Mouse (Mus musculus) lung, postnatal 36 days (tissue): Measurements from ENCODE around the gene Gabbr2.

Experiments
- DNase-seq: peaks from one replicate; pipeline ENCODE4 v3.0.0; 2022; ENCODE audit warnings: mixed read lengths

The Gabbr2 gene

DNA sequence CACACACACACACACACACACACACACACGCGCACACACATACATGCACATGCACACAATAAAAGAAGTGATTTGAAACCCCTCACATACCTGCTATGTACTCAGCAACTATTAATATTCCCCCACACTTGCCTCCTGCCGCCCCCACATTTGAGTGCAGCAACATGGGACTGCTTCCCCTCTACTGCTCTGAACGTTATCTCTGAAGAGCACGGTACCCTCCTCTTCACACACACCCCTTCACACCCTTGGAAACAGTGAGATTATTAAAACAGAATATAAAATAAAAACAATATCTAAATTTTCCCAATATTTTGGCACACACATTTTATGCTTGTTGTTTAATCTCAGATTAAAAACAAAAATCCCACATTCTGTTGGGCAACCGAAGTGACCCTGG lies 77.1 kb downstream of the Gabbr2 start:
- no peak for DNase-seq

DNA sequence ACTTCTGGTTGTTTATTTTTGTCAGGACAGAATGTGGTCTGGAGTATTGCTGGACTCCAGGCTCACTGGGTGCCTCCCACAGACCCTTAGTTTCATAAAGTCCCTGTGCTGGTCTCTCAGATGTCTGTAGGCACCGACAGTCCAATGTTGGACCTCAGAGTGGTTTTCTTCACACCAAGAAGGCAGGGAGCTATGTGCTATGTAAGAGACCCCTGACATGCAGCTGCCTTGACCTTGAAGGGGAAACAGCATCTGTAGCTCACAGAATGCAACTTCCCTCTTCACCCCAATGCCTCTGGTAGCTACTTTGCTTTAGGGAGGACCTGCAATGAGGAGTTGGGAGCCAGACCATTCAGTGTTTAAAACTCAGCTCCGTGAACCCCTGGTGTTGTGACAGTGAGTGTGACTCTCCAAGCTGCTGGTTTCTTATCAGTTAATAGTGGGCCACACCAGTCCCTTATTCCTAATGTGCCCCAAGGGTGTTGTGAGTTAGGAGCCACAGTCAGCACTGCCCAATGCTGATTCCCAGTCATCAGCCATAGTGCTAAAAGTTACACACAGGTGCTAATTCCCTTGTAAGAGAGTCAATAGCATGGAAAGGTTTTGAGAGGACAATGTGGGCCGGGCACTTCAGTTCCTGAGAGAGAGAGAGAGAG lies 85.5 kb downstream of the Gabbr2 start:
- DNase-seq = no peak

DNA sequence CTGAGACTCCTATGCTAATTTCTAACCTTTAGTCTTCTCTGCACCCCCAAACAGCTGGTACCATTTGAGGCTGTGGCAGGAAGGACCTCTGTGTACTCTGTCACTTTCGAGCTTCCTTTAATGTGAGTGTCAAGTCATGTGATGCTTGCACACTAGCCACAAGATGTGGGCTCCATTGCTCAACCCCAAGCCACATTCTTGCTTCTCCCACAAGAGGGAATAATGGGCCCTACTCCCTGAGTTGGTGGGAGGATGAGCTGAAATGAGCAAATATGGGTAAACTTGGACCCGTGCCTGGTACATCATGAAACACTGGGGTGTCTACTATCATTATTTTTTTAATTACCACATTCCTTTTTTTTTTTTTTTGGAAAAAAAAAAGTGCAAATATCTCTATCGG lies 86.5 kb downstream of the Gabbr2 start:
- peak; percentile 35 for DNase-seq

DNA sequence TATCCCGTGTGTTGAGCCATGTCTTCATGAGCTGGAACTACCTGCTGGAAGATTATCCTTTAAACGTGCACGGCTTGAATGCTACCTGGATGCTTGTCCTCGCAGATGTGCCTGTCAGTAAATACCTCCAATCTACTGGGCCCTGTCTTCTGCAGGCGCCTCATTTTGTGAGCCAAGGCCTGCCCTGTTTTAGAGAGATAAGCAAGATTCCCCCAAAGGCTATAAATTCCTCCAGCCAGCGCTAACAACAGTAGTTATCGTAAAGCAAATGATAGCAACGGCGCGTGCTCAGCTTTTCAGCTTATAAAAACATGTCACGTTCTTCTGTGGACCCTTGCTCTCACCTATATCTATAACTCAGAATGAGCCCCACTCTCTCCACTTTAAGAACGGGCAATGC lies 87.5 kb downstream of the Gabbr2 start:
- no peak for DNase-seq

DNA sequence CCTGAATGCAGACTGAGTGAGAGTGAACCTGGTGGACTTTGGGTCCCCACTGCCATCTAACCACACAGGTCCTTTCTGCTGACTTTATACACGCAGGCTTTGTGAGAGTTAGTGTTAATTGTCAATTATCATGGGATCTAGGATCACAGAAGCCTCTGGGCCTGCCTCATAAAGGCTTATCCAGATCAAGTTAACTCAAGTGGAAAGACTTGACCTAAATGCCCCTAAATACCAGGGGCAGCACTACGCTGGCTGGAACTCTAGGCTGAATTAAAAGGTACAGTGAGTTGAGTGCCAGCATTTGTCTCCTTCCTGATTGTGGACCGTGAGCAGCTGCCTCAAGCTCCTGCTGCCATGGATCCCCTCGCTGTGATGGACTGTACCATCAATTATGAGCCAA lies 93.1 kb downstream of the Gabbr2 start:
- DNase-seq = no peak

DNA sequence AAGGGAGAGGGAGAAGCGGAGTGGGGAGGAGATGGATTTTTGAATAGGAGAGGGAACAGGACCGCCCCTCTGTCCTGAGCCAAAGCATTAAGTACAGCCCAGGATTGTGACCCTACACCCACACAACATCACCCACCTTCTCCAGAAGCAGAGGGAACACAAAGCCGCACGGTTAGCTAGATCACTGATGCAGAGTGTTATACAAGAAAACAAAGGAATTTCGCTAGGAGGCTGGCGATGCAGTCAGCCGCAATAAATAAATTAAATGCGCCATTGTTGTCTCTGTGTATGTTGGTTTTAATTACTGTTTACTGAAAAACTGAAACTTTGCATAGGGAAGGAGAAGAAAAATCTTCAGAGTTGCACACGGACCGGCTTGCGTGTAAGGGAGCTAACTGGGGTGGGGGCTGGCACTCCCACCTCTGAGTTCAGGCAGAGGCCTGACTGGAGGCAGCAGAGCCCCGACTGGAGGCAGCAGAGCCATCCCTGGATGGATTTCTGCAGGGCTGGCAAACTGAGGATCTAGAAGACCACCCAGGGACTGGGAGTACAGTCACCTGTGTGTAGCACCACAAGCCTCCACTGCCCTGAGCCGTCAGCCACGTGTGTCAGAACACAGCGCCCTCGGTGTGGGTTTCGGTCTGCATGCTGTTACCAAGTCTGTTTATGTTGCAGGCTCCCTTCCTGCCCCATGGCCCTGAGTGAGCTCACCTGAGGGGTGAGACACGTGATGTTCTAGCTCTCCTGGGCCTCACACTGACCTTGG lies 93.9 kb downstream of the Gabbr2 start:
- no peak for DNase-seq

DNA sequence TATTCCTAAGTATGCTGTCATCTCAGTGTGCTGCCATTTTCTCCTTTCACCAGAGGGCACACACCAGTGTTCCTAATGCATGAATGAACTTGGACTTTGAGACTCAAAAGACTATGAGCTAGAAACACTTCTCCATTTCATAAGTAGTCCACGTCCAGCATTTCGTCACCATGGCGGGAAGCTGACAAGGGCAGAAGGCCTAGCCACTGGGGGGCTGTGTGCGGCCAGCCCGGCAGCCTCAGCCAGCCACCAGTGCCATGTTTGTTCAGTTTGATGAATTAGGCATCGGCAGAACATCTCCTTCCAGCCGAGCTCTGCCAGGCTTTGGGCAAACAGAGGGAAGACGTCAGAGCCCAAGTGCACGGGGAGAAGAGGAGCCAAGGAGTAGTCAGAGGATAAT lies 97.5 kb downstream of the Gabbr2 start:
- no peak for DNase-seq

DNA sequence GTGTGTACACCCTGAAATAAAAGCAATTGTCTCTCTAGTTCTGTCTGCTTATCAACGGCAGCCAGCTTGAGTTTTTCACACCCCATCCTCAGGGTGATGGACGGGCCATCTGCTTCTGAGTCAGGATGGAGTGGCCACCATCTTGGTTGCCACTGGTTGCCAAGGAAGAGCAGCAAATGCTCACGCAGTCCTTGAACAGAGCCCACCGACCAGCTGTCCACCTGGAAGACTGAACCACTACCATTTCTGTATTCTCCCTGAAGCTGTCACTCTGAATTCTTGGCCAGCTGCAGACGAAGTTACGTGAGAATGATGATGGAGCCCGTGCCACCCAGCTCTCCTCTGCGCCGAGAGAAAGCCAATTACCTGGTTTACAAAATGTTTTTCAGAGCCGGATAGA lies 102.5 kb downstream of the Gabbr2 start:
- DNase-seq = no peak

DNA sequence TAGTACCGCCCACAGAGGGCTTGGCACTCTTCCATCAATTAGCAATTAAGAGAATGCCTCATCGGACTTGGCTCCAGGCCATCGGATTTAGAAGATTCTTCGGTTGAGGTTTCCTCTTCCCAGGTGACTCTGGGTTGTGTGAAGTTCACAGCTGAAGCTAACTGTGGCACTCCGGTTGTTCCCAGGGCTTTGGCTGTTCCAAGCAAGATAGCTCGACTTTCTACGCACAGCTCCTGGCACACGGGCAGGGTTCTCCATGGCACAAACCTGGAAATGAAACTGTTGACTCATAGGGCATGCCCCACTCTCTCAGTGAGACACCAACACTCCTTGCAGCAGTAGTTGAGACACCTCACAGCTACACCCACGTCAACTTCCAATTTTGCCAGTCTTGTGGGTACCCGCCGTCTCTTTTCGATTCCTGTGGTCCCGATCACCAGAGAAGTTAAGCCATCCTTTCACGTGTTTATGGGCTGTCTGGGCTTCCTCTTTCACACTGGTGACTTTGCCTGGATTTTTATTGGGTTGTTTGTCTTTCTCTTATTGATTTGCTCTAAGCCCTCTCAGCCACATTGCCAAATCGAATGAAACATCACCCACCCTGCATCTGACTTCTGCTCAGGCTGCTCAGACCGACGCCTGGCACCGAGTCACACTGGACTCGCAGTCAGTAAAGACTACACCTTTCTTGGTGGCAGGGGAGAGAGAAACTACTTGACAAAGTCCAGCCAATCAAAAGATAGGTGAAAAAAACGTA lies 105.9 kb downstream of the Gabbr2 start:
- peak; percentile 65 for DNase-seq

DNA sequence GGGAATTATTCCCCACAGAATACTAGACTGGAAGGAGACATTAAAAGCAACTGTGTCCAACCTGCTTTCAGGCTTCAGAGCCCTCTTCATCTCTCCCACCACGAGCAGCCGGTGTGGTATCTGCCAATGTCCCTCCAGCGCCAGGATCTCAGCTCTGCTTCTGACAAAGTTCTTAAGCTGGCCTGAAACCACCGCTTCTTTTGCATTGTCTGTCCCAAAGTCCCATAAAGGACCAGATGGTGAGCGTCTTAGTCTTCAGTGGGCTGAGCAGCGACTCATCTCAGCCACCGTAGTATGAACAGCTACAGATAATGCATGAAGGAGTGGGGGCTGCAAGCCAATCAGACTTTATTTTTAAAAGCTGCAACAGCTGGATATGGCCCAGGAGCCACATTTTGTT lies 107.5 kb downstream of the Gabbr2 start:
- no peak for DNase-seq

DNA sequence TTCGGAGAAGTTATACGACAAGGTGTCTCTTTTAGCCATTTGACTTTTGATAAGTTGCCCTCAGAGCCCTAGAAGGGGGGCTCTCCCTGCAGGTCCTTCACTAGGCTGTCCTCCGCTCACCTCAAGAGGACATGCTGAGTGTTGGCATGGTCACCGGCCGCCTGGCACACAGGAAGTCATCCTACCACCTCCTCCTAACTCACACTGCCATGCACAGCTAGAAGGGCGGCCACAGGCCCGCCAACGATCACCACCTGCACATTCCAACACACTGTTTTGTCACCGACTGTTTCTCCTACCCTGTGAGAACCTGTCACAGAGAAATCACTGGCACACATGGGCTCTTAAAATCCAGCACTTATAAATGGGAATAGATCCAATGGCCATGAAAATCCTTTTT lies 108.1 kb downstream of the Gabbr2 start:
- DNase-seq = no peak

DNA sequence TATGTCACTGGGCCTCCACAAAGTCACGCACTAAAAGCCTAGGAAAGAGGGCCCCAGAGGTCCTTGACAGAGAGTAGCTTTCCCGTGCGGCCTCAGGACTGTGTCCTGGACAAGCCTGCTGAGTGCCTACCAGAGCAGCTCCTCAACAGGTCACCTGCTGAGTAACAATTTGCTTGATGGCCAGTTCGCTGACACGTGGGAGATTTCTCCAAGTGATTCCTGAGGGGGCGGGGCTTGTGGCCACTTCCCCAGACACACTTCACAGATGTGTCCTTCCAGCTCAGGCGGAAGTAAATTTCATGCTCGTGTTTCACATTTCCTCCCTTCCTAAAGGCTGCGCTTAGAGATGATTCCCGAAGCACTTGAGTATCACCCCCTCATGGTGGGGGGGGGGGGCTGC lies 108.6 kb downstream of the Gabbr2 start:
- no peak for DNase-seq

DNA sequence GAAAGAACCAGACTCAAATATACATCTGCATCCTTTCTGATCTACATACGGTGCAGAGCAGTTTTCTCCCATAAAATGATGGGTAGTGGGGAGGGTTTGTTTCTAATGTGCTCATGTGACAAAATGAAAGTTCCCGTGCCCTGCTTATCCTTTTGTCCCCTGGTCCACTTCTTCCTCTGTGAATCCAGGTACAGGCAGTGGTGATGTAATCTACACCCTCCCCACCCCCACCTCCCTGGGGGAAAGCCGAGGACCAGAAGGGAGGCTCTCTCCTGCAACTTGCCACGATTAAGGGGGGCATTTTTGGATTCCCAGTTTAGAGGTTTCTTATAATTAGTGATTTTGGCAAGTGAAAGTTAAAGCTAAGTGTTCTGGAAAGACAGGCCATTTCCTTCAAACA lies 110.4 kb downstream of the Gabbr2 start:
- DNase-seq = no peak

DNA sequence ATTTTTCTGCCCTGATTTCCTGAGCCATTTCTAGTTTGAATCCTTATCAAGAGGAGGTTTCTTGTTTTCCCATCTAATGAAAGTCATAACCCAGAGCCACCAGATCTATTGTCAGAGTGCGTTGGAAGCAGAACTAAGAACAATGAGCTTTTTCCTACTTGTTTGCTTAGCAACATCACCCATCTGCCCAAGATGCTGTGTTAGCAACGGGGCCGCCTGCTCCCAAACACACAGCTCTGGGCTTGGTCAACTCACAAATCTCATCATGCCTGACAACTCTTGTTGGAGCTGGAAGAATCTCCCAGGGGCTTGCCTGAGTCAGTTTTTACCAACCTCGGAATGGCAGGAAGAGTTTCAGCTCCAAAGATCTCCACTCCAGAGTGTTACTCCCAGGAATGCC lies 111.7 kb downstream of the Gabbr2 start:
- no peak for DNase-seq

DNA sequence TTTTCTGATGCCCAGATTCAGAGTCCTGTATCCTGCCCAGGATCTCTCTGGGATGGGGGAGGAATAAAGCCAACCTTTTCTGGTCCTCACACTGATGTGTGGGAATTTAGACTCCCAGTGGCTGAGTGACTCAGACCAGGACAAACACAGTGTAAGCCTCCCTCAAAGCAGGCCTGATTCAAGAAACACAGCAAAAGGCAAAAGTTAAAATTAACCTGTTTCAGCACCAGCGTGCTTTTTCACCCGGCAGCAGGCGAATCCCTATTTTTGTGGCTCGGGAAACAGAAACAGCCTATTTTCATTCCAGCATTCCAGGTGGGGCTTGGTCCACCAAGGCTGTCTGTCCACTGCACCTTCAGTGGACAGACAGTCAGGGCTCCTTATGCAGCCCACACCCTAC lies 118.9 kb downstream of the Gabbr2 start:
- no peak for DNase-seq

DNA sequence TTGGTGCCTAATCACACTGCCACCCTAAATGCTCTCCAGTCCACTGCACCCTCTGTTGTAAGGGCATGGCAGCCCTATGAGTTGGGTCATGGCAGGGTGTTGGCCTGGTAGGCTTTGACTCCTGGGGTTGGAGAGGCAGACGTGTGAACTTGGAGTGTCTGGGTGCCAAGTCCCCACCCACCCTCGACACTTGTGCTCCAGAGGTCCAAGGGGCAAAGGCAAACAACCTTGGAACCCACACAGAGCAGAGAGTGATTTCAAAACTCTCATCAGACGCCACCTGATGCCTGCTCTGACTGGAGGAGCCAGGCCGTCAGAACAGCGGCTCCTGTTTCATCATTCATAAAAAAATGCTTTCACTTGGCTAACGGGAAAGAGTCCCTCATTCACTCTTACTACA lies 121.5 kb downstream of the Gabbr2 start:
- DNase-seq = peak; percentile 6

DNA sequence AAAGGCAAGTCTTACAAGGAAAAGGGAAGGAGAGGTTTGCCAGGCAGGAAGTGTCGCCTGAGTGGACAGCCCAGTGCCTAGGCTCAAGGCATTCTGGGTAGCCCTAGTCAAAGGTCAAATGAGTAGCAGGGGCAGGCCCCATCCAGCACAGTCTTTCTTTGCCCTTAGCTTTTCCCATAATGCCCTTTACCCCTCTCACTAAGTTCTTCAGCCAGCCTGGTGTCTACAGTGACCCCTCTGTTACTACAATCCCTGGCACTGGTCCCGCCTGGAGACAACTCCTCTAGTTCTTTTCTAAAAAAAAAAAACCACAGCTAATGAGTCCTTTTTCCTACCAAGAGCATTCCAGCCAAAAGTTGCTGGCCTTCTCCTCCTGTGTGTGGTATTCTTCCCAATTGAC lies 122.3 kb downstream of the Gabbr2 start:
- DNase-seq = peak; percentile 3

DNA sequence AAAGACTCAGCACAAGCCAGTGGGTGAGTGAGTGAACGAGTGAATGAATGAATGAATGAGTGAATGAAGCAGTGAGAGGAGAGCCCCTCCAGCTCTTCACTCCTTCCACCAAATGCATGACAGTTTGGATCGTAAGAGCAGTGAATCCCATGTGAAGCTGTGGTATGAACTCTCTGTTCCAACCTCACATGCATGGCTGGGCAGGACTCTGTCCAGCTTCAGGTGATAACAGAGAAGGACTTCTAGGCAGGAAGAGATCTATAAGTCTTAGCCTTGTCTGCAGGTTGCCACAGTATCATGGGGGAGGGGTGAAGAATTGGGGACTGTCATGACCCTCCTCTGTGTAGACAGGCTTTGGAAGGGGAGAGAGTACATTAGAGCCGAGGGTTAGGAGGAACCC lies 122.8 kb downstream of the Gabbr2 start:
- no peak for DNase-seq

DNA sequence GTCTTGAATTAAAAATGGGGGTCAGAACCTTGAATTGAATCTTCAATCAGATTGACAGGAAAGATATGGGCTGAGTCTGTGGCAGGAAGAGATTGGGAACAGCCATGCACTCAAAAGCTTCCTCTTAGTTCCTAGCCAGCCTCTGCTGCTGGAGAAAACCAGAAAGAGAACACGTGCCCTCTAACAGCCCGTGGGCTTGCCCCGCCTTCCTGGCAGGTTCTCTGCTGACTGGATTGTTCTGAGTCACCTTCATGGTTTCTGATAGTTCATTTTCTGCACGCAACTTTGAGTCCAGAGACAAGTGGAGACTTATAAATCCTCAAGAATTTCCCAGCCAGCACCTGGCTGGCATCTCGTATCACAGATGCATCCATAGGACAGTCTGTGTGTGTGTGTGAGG lies 123.5 kb downstream of the Gabbr2 start:
- peak; percentile 34 for DNase-seq

DNA sequence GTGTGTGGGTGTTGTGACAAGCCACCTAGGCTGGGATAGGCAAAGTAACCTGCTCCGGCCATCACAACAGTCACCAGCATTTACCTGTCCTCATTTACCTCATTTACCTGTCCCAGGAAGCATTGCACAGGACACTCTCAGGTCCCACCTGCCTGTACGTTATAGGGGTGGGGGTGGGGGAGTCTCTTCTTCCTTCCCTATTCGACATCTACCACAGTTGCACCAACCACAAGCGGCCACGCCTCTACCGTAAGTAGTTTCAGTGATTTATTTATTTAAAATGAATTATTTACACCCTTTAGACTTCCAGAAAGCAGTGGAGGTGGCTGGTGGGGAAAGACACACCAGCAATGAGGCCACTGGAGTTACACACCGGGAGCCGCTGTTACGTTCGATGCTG lies 123.9 kb downstream of the Gabbr2 start:
- no peak for DNase-seq

DNA sequence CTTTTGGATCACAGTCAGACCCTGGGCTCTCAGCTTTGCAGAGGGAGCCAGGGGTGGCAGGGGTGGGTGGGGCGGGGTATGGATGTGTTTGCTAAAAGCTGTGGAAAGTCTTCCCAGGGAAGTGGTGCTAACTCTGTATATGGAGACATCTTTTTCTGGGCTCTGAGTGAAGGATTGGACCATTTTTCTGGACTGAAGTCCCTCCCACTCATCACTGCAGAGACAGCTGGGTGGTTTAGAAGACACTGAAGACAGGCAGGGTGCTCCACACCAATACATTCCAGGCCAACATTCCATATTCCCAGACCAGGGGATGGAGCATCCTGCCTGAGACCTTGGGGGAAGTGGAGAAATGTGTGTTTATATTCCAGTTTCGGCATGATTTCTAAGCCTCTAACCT lies 125.6 kb downstream of the Gabbr2 start:
- DNase-seq = no peak

DNA sequence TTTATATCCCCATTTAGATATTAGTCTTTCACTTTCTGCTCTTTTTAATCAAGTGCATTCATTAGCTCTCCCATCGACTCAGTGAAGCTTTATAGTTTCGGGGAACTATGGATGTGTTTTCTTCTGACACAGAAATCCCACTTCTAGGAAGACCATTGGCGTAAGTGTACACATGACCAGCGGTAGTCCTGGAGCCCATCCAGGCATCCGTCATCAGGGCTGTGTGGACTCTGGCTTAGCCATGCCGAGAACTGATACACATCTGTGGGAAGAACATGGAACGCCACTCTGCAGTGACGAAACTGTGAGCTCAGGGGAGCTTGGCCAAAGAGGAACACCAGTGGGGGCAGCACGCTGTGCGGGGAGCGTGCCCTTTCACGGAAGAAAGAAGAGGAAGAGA lies 128.0 kb downstream of the Gabbr2 start:
- DNase-seq = no peak

DNA sequence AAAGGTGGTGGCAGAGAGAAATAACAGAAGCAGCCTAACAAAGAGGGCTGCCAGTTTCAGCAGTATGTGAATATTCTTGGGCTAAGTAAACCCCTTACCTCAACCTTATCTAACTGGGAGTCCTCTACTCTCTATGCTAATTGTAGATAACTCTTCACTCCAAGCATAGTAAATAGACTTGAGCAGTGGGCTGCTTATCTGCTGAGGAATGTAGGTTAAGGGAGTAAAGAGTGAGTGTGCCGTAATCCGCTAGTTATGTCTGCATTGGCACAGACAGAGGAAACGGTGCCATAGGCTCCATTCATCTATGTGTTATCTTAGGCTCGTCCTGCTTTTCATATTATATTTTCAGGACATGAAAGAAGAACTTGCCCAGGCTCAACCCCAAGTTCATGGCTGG lies 129.0 kb downstream of the Gabbr2 start:
- DNase-seq = no peak

DNA sequence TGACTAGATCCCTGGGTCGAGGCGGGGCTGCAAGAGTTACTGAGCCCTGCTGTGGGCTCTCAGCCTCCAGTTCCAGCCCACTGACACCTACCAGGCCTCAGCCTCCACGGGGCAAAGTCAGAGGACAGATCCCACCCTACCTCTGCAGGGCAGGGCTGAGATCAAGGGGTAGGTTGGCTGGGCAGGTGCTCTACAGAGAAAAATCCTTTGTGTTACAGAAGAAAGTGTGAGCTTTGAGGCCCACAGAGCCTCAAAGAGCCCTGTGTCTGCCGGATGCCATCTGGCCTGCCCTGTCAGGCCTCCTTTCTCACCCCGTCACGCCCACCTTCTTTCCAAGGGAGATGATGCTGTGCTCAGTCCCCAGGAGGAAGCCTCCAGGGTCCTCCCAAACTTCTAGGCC lies 131.1 kb downstream of the Gabbr2 start:
- DNase-seq = no peak
